Mouse (Mus musculus) G1E (cell line): ENCODE data around the gene Sbk2.

Experiments used
- CTCF ChIP-seq: IDR thresholded peaks from 2 replicates; pipeline ENCODE4 v1.5.1; 2012; ENCODE audit warnings: low read depth, low read length, inconsistent platforms, mixed read lengths
- GATA1 ChIP-seq: IDR thresholded peaks from 2 replicates; pipeline ENCODE4 v1.6.1; 2012; ENCODE audit warnings: borderline replicate concordance, low read length, inconsistent platforms, mixed read lengths
- TAL1 ChIP-seq: conservative IDR thresholded peaks from 2 replicates; pipeline ENCODE4 v1.6.1; 2012; ENCODE audit warnings: low read depth, low read length, inconsistent platforms, mixed read lengths

- no peak for TF ChIP-seq CTCF
- TF ChIP-seq GATA1 = no peak
- no peak for TF ChIP-seq TAL1
These were observed 48.7 kb upstream of the Sbk2 start for GRCm38 (mm10) chr7:5012681-5013513.
